Mouse (Mus musculus) C2C12 (cell line): ENCODE results near the gene Orai3. TPM values are rescaled to one million over a fixed set of nuclear protein-coding genes. Genes with fewer than 3 reads are reported as not detected.
A peak's percentile ranks its signal among the peaks of the same experiment; 100 is the strongest.
"Not testable (repeated sequence)": the region's sequence is repeated elsewhere in the genome, so short reads cannot be mapped to it uniquely, and the experiment has no call there.

Source experiments
- H3K27me3 ChIP-seq: one replicate; pipeline ENCODE4 v1.6.1; 2011; ENCODE audit not compliant: control insufficient read depth, insufficient read depth, insufficient read length
- H3K36me3 ChIP-seq: one replicate; pipeline ENCODE4 v1.6.1; 2011; ENCODE audit not compliant: control insufficient read depth, insufficient read depth
- H3K4me3 ChIP-seq: one replicate; pipeline ENCODE4 v1.5.1; 2011; ENCODE audit warnings: mild to moderate bottlenecking, control low read depth; ENCODE audit not compliant: poor library complexity, insufficient read depth, severe bottlenecking
- H3K79me2 ChIP-seq: one replicate; pipeline ENCODE4 v1.6.1; 2011; ENCODE audit not compliant: control insufficient read depth, insufficient read depth
- H3K79me3 ChIP-seq: one replicate; pipeline ENCODE4 v1.6.1; 2011; ENCODE audit warnings: low read depth, control low read depth
- H3ac ChIP-seq: one replicate; pipeline ENCODE3; 2011; ENCODE audit warnings: low read depth; ENCODE audit not compliant: control insufficient read depth, insufficient read length
- CEBPB ChIP-seq: IDR thresholded peaks from one replicate; pipeline ENCODE4 v1.6.1; 2011; ENCODE audit warnings: low read depth, mild to moderate bottlenecking, control low read depth, moderate library complexity
- CTCF ChIP-seq: IDR thresholded peaks from one replicate; pipeline ENCODE4 v1.5.1; 2011; ENCODE audit not compliant: control insufficient read depth, insufficient read depth, insufficient read length
- FOSL1 ChIP-seq: IDR thresholded peaks from one replicate; pipeline ENCODE4 v1.8.0; 2011; ENCODE audit warnings: mild to moderate bottlenecking, low read length; ENCODE audit not compliant: poor library complexity, insufficient read depth, severe bottlenecking
- MAX ChIP-seq: IDR thresholded peaks from one replicate; pipeline ENCODE4 v1.6.1; 2011; ENCODE audit warnings: mild to moderate bottlenecking, control low read depth
- MYOD1 ChIP-seq: IDR thresholded peaks from one replicate; pipeline ENCODE4 v1.6.1; 2011; ENCODE audit warnings: low read depth; ENCODE audit not compliant: control insufficient read depth, insufficient read length
- MYOG ChIP-seq: IDR thresholded peaks from one replicate; pipeline ENCODE4 v1.6.1; 2011; ENCODE audit not compliant: control insufficient read depth, insufficient read length; ENCODE audit errors: extremely low read depth
- USF1 ChIP-seq: IDR thresholded peaks from one replicate; pipeline ENCODE4 v1.6.1; 2011; ENCODE audit warnings: low read depth, mild to moderate bottlenecking, control low read depth, moderate library complexity
- long read RNA-seq, 2 experiments: library from polyadenylated mRNA; unstranded; transcript quantifications; one replicate each; pipeline ENCODE4 v2.0.0; 2019 to 2020
- polyA plus RNA-seq: library from polyadenylated mRNA; unstranded; fragments of >200 nt; fragmentation: generic; extraction: Trizol; gene quantifications from one replicate; pipeline ENCODE4 v1.2.1, GENCODE M21; 2012; ENCODE audit warnings: missing spikeins

Orai3 gene
- polyA plus RNA-seq: 15.0 TPM
- long read RNA-seq, experiment 1, transcript Orai3-201 (2 exons, 1,996 nt): major isoform, 14 of 17 reads
- long read RNA-seq, experiment 1, partial matches to known transcripts: 1 of 17 reads
- long read RNA-seq, experiment 1, other reads (novel, unspliced or antisense): 2 of 17 reads
- long read RNA-seq, experiment 2, transcript Orai3-201 (2 exons, 1,996 nt): major isoform, 69 of 73 reads
- long read RNA-seq, experiment 2, partial matches to known transcripts: 1 of 73 reads
- long read RNA-seq, experiment 2, other reads (novel, unspliced or antisense): 2 of 73 reads

- H3K27me3 ChIP-seq: no peaks in the 10 kb centered on the region
- peak; percentile 72 for TF ChIP-seq USF1
- TF ChIP-seq MYOG: no peak
- peak within 1 kb of the TSS; percentile 37 for H3K4me3 ChIP-seq
- H3K79me3 ChIP-seq: no peaks in the 10 kb centered on the region
- H3K36me3 ChIP-seq: peaks cover 18% of the 10 kb centered on the region
- H3K79me2 ChIP-seq: peaks cover 12% of the 10 kb centered on the region
- peak within 1 kb of the TSS; percentile 83 for H3ac ChIP-seq
Measured at GRCm38 (mm10) chr7:127769651-127770038, at the start of gene Orai3. Gene Orai3, plus strand, starts transcription at chr7:127769815.

- Histone ChIP-seq H3K27me3 (peaks cover 14% of the 10 kb centered on the region), H3K79me2 (no peaks in the 10 kb centered on the region), H3ac (no peak overlapping the region), H3K36me3 (no peaks in the 10 kb centered on the region), H3K4me3 (no peak overlapping the region), H3K79me3 (no peaks in the 10 kb centered on the region)
- no peak for TF ChIP-seq FOSL1
Measured at GRCm38 (mm10) chr7:127725490-127725889, 44.1 kb upstream of the Orai3 start.

- Histone ChIP-seq H3K79me2 (no peaks in the 10 kb centered on the region), H3ac (no peak overlapping the region), H3K27me3 (peaks cover 14% of the 10 kb centered on the region), H3K36me3 (no peaks in the 10 kb centered on the region), H3K4me3 (no peak overlapping the region), H3K79me3 (no peaks in the 10 kb centered on the region)
- TF ChIP-seq MYOG (no peak), CTCF (no peak), USF1 (no peak), CEBPB (no peak), MYOD1 (no peak), FOSL1 (no peak), MAX (no peak)
Measured at GRCm38 (mm10) chr7:127725924-127726323, 43.7 kb upstream of the Orai3 start.

- no peak for TF ChIP-seq CEBPB
- TF ChIP-seq MYOG: no peak
- TF ChIP-seq FOSL1: no peak
- no peak for TF ChIP-seq CTCF
- no peaks in the 10 kb centered on the region for H3K79me2 ChIP-seq
- H3K27me3 ChIP-seq: peaks cover 14% of the 10 kb centered on the region
- H3K79me3 ChIP-seq: no peaks in the 10 kb centered on the region
- no peak overlapping the region for H3K4me3 ChIP-seq
- H3K36me3 ChIP-seq: no peaks in the 10 kb centered on the region
- no peak overlapping the region for H3ac ChIP-seq
Measured at GRCm38 (mm10) chr7:127727898-127728297, 41.7 kb upstream of the Orai3 start.

GRCm38 (mm10) chr7:127730170-127730569 is 39.4 kb upstream of the Orai3 start:
- TF ChIP-seq CEBPB: no peak
- H3K4me3 ChIP-seq: no peak overlapping the region
- no peaks in the 10 kb centered on the region for H3K79me3 ChIP-seq
- no peaks in the 10 kb centered on the region for H3K36me3 ChIP-seq
- H3K79me2 ChIP-seq: no peaks in the 10 kb centered on the region
- no peak overlapping the region for H3ac ChIP-seq
- H3K27me3 ChIP-seq: peaks cover 14% of the 10 kb centered on the region

GRCm38 (mm10) chr7:127732066-127732465 is 37.5 kb upstream of the Orai3 start, which contains the start of gene Ctf2:
Gene Ctf2, minus strand, starts transcription at chr7:127732166.
- H3K27me3 ChIP-seq, H3K79me2 ChIP-seq, H3K36me3 ChIP-seq, H3ac ChIP-seq, H3K4me3 ChIP-seq, H3K79me3 ChIP-seq: not testable (repeated sequence)

GRCm38 (mm10) chr7:127744366-127745045 is 25.1 kb upstream of the Orai3 start, which contains the start of gene Fbxl19:
Gene Fbxl19, plus strand, starts transcription at chr7:127744543.
- Histone ChIP-seq H3K79me2 (peaks cover 11% of the 10 kb centered on the region), H3K79me3 (no peaks in the 10 kb centered on the region), H3K4me3 (peak within 1 kb of the TSS; percentile 55), H3K36me3 (peaks cover 5% of the 10 kb centered on the region), H3K27me3 (no peaks in the 10 kb centered on the region), H3ac (peak within 1 kb of the TSS; percentile 62)
- TF ChIP-seq MAX: no peak
- no peak for TF ChIP-seq MYOG
- no peak for TF ChIP-seq FOSL1
- TF ChIP-seq CEBPB: no peak
- no peak for TF ChIP-seq MYOD1
- no peak for TF ChIP-seq USF1
